10 mouse cellular contexts compared by ENCODE assay signal in the genomic region with DNA sequence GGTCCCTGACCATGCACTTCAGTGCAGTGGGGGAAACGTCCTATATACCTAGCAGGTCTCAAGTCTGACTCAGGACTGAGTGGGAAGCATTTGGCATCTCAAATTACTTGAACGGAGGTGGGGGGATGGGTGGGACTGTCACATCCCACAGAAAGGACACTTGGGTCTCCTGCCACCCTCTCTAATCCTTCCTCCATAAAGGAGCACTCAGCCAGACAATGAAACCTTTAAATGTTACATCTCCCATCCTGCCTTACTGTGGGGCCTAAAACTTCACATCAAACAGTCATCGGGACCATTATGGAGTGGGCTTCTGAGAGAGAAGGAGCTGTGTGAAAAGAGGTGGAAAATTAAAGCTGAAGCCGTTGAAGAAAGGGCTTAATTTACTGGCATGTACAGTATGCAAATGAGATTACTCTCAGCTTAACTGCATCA.
DNase-seq lines count a peak whose midpoint lies in the region; ATAC-seq and TF ChIP-seq lines count a peak whose summit lies in the region.
"Had no signal": no experiment of that assay in that cellular context is flagged by ENCODE, and none has a peak within 500 bp of the region (broad histone marks: within the 10 kb centered on the region; RNA-seq: fewer than 3 reads in every experiment).

No protein-coding gene starts in this region.

- 0 out of 2 replicates have a peak overlapping the region, but pooled peaks have one; percentile 35 for H3K9ac ChIP-seq in kidney, embryonic 16.5 days (replicated peaks; ENCODE audit: low read length)
- H3K9ac ChIP-seq in forebrain, embryonic 13.5 days, result 0 out of 2 replicates have a peak overlapping the region, but pooled peaks have one; percentile 48

- H3K4me1 ChIP-seq in kidney, embryonic 16.5 days (ENCODE audit: insufficient read depth, low read length), result peaks cover 49% of the 10 kb centered on the region
- H3K4me1 ChIP-seq in forebrain, embryonic 13.5 days, result peaks cover 69% of the 10 kb centered on the region

- H3K36me3 ChIP-seq in kidney, embryonic 16.5 days (ENCODE audit: insufficient read depth, low read length), result no peaks in the 10 kb centered on the region
- H3K36me3 ChIP-seq in forebrain, embryonic 13.5 days (ENCODE audit: poor library complexity, severe bottlenecking), result no peaks in the 10 kb centered on the region
- H3K36me3 ChIP-seq in myocyte (ENCODE audit: control insufficient read depth, insufficient read depth), result no peaks in the 10 kb centered on the region

- H3ac ChIP-seq in myocyte (ENCODE audit: control insufficient read depth, insufficient read length), result no peak overlapping the region

- WGBS in kidney, embryonic 16.5 days, result 9% methylated on average over 4 of the region's 4 CpGs
- WGBS in forebrain, embryonic 13.5 days, result 3% methylated on average over 4 of the region's 4 CpGs

- no peak for ATAC-seq in kidney, embryonic 16.5 days (ENCODE audit: low FRiP score, low TSS enrichment)
- ATAC-seq in forebrain, embryonic 13.5 days, result peak; percentile 69
- ATAC-seq in erythroid progenitor cell, adult 5-6 weeks (replicated peaks; ENCODE audit: low FRiP score, poor library complexity, severe bottlenecking), result no peak
- ATAC-seq: activated CD4-positive, CD25-positive, alpha-beta regulatory T cell, adult 4 months had no signal

- H3K4me2 ChIP-seq in kidney, embryonic 16.5 days (replicated peaks; ENCODE audit: low read depth, low read length), result no peak overlapping the region
- H3K4me2 ChIP-seq in forebrain, embryonic 13.5 days, result peak overlapping the region; percentile 38
- H3K4me2 ChIP-seq in myocyte (ENCODE audit: low read depth), result peak overlapping the region; percentile 45

- DNase-seq in kidney, postnatal 14 days, result no peak
- peak; percentile 61 for DNase-seq in embryo, embryonic 10 days (ENCODE audit: low spot score)
- no peak for DNase-seq in layer of hippocampus, adult 18-20 months (ENCODE audit: low spot score in 2 of 2)
- DNase-seq: cerebellum, adult 9-11 months; gastrocnemius, postnatal 25 days had no signal

- no peak overlapping the region for H3K27ac ChIP-seq in kidney, embryonic 16.5 days (ENCODE audit: low read length)
- H3K27ac ChIP-seq in forebrain, embryonic 13.5 days, result peak overlapping the region; percentile 44

- no peaks in the 10 kb centered on the region for H3K79me2 ChIP-seq in myocyte (ENCODE audit: control insufficient read depth, insufficient read depth)

- H3K27me3 ChIP-seq in kidney, embryonic 16.5 days (ENCODE audit: insufficient read depth, low read length), result no peaks in the 10 kb centered on the region
- H3K27me3 ChIP-seq in forebrain, embryonic 13.5 days, result no peaks in the 10 kb centered on the region
- H3K27me3 ChIP-seq in myocyte (ENCODE audit: control insufficient read depth, insufficient read depth, insufficient read length), result no peaks in the 10 kb centered on the region

- H3K4me3 ChIP-seq in kidney, embryonic 16.5 days (ENCODE audit: low read length), result no peak overlapping the region
- no peak overlapping the region for H3K4me3 ChIP-seq in forebrain, embryonic 13.5 days
- no peak overlapping the region for H3K4me3 ChIP-seq in myocyte

- TF ChIP-seq POLR2A in myocyte (IDR thresholded peaks at IDR 0.05; ENCODE audit: insufficient read length, low read depth), result no peak

- H3K9me3 ChIP-seq in kidney, embryonic 16.5 days (ENCODE audit: low read length), result no peaks in the 10 kb centered on the region
- no peaks in the 10 kb centered on the region for H3K9me3 ChIP-seq in forebrain, embryonic 13.5 days (replicated peaks)

TF ChIP-seq in myocyte, 11 proteins besides CTCF, POLR2A, EP300 and RAD21:
- TF ChIP-seq SRF (IDR thresholded peaks at IDR 0.05; ENCODE audit: control insufficient read depth, insufficient read length, low read depth) (no peak), TCF12 (IDR thresholded peaks at IDR 0.05; ENCODE audit: insufficient read depth, poor library complexity, severe bottlenecking) (no peak), REST (IDR thresholded peaks at IDR 0.05; ENCODE audit: insufficient read depth, insufficient read length) (no peak)
